Comparison of ENCODE assay signal across 22 mouse cellular contexts in genomic region chr16:30491742-30492141, GRCm38 (mm10). TPM values are rescaled to one million over a fixed set of nuclear protein-coding genes. Genes with fewer than 3 reads are reported as not detected.
DNase-seq lines count a peak whose midpoint lies in the region; ATAC-seq and TF ChIP-seq lines count a peak whose summit lies in the region.
"Had no signal": no experiment of that assay in that cellular context is flagged by ENCODE, and none has a peak within 500 bp of the region (broad histone marks: within the 10 kb centered on the region; RNA-seq: fewer than 3 reads in every experiment).

No protein-coding gene starts in this region.

- H3K36me3 ChIP-seq in kidney, postnatal 0 days (ENCODE audit: insufficient read depth, low read length): no peaks in the 10 kb centered on the region
- no peaks in the 10 kb centered on the region for H3K36me3 ChIP-seq in intestine, embryonic 16.5 days (ENCODE audit: control insufficient read depth, insufficient read depth, low read length)
- H3K36me3 ChIP-seq: embryonic facial prominence, embryonic 15.5 days; forebrain, embryonic 10.5 days; forebrain, embryonic 15.5 days; heart, embryonic 15.5 days; hindbrain, embryonic 15.5 days had no signal

- no peak overlapping the region for H3K4me2 ChIP-seq in kidney, postnatal 0 days (ENCODE audit: low read length)
- no peak overlapping the region for H3K4me2 ChIP-seq in intestine, embryonic 16.5 days (ENCODE audit: low read depth, low read length)
- H3K4me2 ChIP-seq: embryonic facial prominence, embryonic 15.5 days; forebrain, embryonic 15.5 days; heart, embryonic 11.5 days; heart, embryonic 15.5 days; hindbrain, embryonic 15.5 days had no signal

- no peak for TF ChIP-seq CTCF in kidney, postnatal 0 days (IDR thresholded peaks at IDR 0.05; ENCODE audit: low read depth)

- intact Hi-C loops in heart, postnatal 14 days (cut with DNase I): loop anchor here (5.0 kb wide), 1 partner anchor 59 kb away; no protein-coding TSS in a partner anchor

- DNase-seq in kidney, postnatal 0 days (ENCODE audit: low spot score): peak; percentile 23
- DNase-seq in kidney, postnatal 10 days: no peak
- DNase-seq in lung, postnatal 10 days: peak; percentile 41
- DNase-seq in lung, postnatal 14 days: no peak
- DNase-seq in mesoderm, embryonic 11.5 days (ENCODE audit: low read depth, low spot score): peak; percentile 50
- no peak for DNase-seq in heart, postnatal 14 days
- DNase-seq: adrenal gland, adult 2 months; adrenal gland, postnatal 25 days; cerebellum, adult 18-20 months; cerebellum, adult 9-11 months; cerebellum, postnatal 36 days; gastrocnemius, postnatal 10 days; heart, adult 2 months; heart, postnatal 36 days had no signal

- H3K9me3 ChIP-seq in kidney, postnatal 0 days (replicated peaks; ENCODE audit: low read length): no peaks in the 10 kb centered on the region
- H3K9me3 ChIP-seq in intestine, embryonic 16.5 days (ENCODE audit: control insufficient read depth, low read length): no peaks in the 10 kb centered on the region
- H3K9me3 ChIP-seq: embryonic facial prominence, embryonic 15.5 days; forebrain, embryonic 10.5 days; forebrain, embryonic 15.5 days; heart, embryonic 15.5 days; hindbrain, embryonic 15.5 days had no signal

- WGBS in kidney, postnatal 0 days: 30% methylated on average over 4 of the region's 4 CpGs
- WGBS in intestine, embryonic 16.5 days: 24% methylated on average over 4 of the region's 4 CpGs

- no peak overlapping the region for H3K4me3 ChIP-seq in kidney, postnatal 0 days (replicated peaks; ENCODE audit: low read depth, low read length)
- no peak overlapping the region for H3K4me3 ChIP-seq in intestine, embryonic 16.5 days (ENCODE audit: low read length)
- H3K4me3 ChIP-seq: embryonic facial prominence, embryonic 15.5 days; erythroblast, embryonic 14.5 days; forebrain, embryonic 10.5 days; forebrain, embryonic 15.5 days; heart, adult 2 months; heart, embryonic 15.5 days; hindbrain, embryonic 15.5 days had no signal

- H3K27me3 ChIP-seq in kidney, postnatal 0 days (ENCODE audit: insufficient read depth, low read length): no peaks in the 10 kb centered on the region
- H3K27me3 ChIP-seq in intestine, embryonic 16.5 days (replicated peaks; ENCODE audit: control insufficient read depth, insufficient read depth, low read length): no peaks in the 10 kb centered on the region
- H3K27me3 ChIP-seq: embryonic facial prominence, embryonic 15.5 days; forebrain, embryonic 15.5 days; hindbrain, embryonic 15.5 days had no signal

- no peak overlapping the region for H3K9ac ChIP-seq in kidney, postnatal 0 days (ENCODE audit: low read depth, low read length)
- H3K9ac ChIP-seq in intestine, embryonic 16.5 days (ENCODE audit: low read depth, low read length): no peak overlapping the region
- H3K9ac ChIP-seq: embryonic facial prominence, embryonic 15.5 days; forebrain, embryonic 15.5 days; heart, embryonic 15.5 days; hindbrain, embryonic 15.5 days had no signal

- no peak overlapping the region for H3K27ac ChIP-seq in kidney, postnatal 0 days
- H3K27ac ChIP-seq in intestine, embryonic 16.5 days (ENCODE audit: low read length): no peak overlapping the region
- H3K27ac ChIP-seq: embryonic facial prominence, embryonic 15.5 days; forebrain, embryonic 10.5 days; forebrain, embryonic 15.5 days; heart, adult 2 months; heart, embryonic 15.5 days; hindbrain, embryonic 15.5 days had no signal

- no peak for ATAC-seq in kidney, postnatal 0 days (replicated peaks; ENCODE audit: low FRiP score, low read depth)
- 0 out of 2 replicates have a peak, but pooled peaks have one; percentile 20 for ATAC-seq in intestine, embryonic 16.5 days
- ATAC-seq: forebrain, embryonic 15.5 days had no signal

- peaks cover 14% of the 10 kb centered on the region; the same call in 1 of the 2 replicates for H3K4me1 ChIP-seq in kidney, postnatal 0 days (replicated peaks; ENCODE audit: insufficient read depth, low read length)
- H3K4me1 ChIP-seq in intestine, embryonic 16.5 days (ENCODE audit: control insufficient read depth, insufficient read depth, low read length): peaks cover 5% of the 10 kb centered on the region; the same call in 1 of the 2 replicates
- H3K4me1 ChIP-seq: embryonic facial prominence, embryonic 15.5 days; forebrain, embryonic 15.5 days; hindbrain, embryonic 15.5 days had no signal

RNA-seq across cellular contexts. Expression of gene Tmem44, which starts 58.9 kb away (rescaled TPM):
- polyA plus RNA-seq in kidney, postnatal 0 days (2015; fragmentation: Nextera tagmentation; extraction: Ambion mirVana): 13.4 and 13.8 TPM in 2 replicates
- 7.2 and 8.4 TPM in 2 replicates for polyA plus RNA-seq in intestine, embryonic 16.5 days (2015; fragmentation: Nextera tagmentation; extraction: Ambion mirVana)
- total RNA-seq in heart, postnatal 14 days (2021): 10 to 100 TPM; 12.9 to 13.9 TPM

Comparison
In these comparisons a context has a peak if more than half of its experiments do, and no peak if none do; other contexts are left out.
1. DNase-seq: peak in kidney, postnatal 0 days (single experiment), lung, postnatal 10 days (single experiment) and mesoderm, embryonic 11.5 days (single experiment); none in kidney, postnatal 10 days (single experiment), lung, postnatal 14 days (single experiment) and heart, postnatal 14 days (0 of 2).